In the genomic region with DNA sequence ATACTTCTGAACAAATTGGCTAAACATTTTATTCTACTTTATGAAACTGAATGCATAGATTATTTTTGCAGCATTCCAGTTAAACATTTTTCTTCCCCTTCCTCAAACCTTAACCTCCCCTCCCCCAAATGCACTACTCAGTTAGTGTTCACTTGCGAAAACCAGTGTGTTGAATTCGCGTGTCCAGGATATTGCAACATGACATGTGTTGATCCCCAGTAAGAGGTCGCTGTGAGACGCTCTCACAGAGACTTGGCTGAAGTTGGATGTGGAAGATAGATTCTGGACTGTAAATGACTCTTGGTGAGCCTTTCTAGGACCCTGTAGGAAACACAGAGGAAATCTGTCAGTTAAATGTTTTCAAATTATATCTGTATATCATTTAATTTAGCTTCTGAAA, we compare ENCODE assay signal across 11 mouse cellular contexts.
"Had no signal": no experiment of that assay in that cellular context is flagged by ENCODE, and none has a peak within 500 bp of the region (broad histone marks: within the 10 kb centered on the region; RNA-seq: fewer than 3 reads in every experiment).

No protein-coding gene starts in this region.

- H3K4me3 ChIP-seq: layer of hippocampus, adult 2 months; limb, embryonic 10.5 days; liver, embryonic 12.5 days; lung, embryonic 15.5 days; midbrain, embryonic 15.5 days had no signal

- DNase-seq: kidney, adult 18-20 months; kidney, postnatal 10 days; kidney, postnatal 4 days; lung, postnatal 4 days; right cerebral cortex, postnatal 14 days; thymus, postnatal 4 days had no signal

- H3K4me2 ChIP-seq: liver, embryonic 12.5 days; lung, embryonic 15.5 days; midbrain, embryonic 15.5 days had no signal

- H3K36me3 ChIP-seq: limb, embryonic 10.5 days; liver, embryonic 12.5 days; lung, embryonic 15.5 days; midbrain, embryonic 15.5 days had no signal

- H3K27me3 ChIP-seq: liver, embryonic 12.5 days; lung, embryonic 15.5 days; midbrain, embryonic 15.5 days had no signal

- H3K9ac ChIP-seq: liver, embryonic 12.5 days; lung, embryonic 15.5 days; midbrain, embryonic 15.5 days had no signal

- H3K9me3 ChIP-seq: limb, embryonic 10.5 days; liver, embryonic 12.5 days; lung, embryonic 15.5 days; midbrain, embryonic 15.5 days had no signal

- H3K27ac ChIP-seq: layer of hippocampus, adult 2 months; limb, embryonic 10.5 days; liver, embryonic 12.5 days; lung, embryonic 15.5 days had no signal

- H3K4me1 ChIP-seq: limb, embryonic 10.5 days; liver, embryonic 12.5 days; lung, embryonic 15.5 days; midbrain, embryonic 15.5 days had no signal

- ATAC-seq: liver, embryonic 12.5 days; midbrain, embryonic 15.5 days had no signal
